Mouse (Mus musculus) spleen, adult 2 months (tissue): ENCODE data around the gene Slc35e2.

ENCODE experiments used
- CTCF ChIP-seq: fragments of 200-500 bp; IDR thresholded peaks from 2 replicates; pipeline ENCODE4 v1.5.1; 2011; ENCODE audit warnings: mild to moderate bottlenecking, inconsistent platforms; ENCODE audit not compliant: insufficient read depth, insufficient read length, insufficient replicate concordance; ENCODE audit errors: extremely low read depth
- POLR2A ChIP-seq: fragments of 200-500 bp; IDR thresholded peaks from 2 replicates; pipeline ENCODE4 v1.6.1; 2011; ENCODE audit warnings: low read depth, low read length, inconsistent platforms

- no peak for TF ChIP-seq CTCF
- no peak for TF ChIP-seq POLR2A
Observed at GRCm38 (mm10) chr4:155630267-155630666, 29.1 kb downstream of the Slc35e2 start.
